Mouse (Mus musculus): ENCODE measurements around the gene St3gal3.
A peak's percentile ranks its signal among the peaks of the same experiment; 100 is the strongest.

The St3gal3 gene

DNA sequence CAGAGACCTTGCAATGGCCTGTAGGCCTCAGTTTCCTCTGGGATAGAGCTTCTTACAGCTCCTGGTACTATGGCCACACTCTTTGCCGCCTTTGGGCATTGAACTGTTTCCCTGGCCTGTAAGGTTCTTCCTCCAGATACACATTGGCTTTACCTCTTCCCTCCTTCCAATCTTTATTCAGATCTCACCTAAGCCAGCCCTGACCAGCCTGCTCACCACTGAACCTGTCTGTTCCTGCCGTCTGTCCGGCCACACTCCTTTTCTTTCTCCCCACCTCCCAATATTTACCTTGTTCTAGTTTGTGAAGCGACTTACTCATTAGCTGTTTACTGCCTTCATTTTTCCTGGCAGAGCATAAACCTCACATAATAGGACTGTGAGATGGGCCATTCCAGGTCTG lies 155.5 kb downstream of the St3gal3 start:
- no peak for DNase-seq

- no peak for DNase-seq
Observed at GRCm38 (mm10) chr4:117978282-117978681, 156.4 kb downstream of the St3gal3 start.

DNA sequence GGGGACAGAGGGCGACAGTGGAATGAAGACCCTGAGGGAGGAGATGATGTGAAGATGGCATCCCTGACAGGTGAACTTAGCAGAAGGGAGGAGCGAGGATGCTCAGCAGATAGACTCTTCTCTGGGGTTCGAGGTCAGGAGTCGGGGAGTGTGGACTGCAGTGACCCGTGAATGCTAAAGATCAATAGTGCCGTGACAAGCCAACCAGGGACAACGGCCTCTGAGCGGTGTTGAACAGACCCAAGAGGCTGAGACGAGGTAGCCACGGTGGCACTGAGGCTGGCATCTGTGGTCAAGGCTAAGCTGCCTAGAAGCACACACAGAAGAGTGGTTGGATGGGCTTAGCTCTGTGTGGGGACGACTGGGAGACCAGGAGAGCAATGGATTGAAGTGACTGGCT lies 156.9 kb downstream of the St3gal3 start:
- DNase-seq: no peak

GRCm38 (mm10) chr4:117977371-117977770 lies 157.3 kb downstream of the St3gal3 start:
- DNase-seq: no peak

- no peak for DNase-seq
Observed at GRCm38 (mm10) chr4:117975820-117976219, 158.9 kb downstream of the St3gal3 start.

- no peak for DNase-seq
Observed at GRCm38 (mm10) chr4:117974719-117975118, 160.0 kb downstream of the St3gal3 start.

DNA sequence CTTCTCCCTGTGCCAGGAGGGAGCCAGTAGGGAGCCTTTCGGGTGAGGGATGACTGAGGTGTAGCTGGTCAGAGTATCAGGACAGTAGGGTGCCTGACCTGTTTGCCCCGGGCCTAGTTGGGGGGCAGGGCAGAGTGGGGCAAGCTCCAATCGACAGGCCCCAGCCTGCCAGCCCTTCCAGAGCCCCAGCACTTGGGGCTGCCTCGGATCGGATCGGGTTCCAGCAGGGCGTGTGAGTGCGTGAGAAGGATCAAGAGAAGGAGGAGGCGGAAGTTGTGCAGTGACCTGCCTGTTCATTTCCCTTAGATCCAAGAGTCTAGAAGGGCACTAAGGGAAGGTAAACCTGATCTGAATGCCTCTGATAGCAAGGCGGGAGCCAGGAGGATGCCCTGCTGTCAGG lies 161.7 kb downstream of the St3gal3 start:
- DNase-seq: no peak

GRCm38 (mm10) chr4:117964346-117965025 lies 170.2 kb downstream of the St3gal3 start:
- DNase-seq: no peak

GRCm38 (mm10) chr4:117957492-117957891 lies 177.2 kb downstream of the St3gal3 start:
- DNase-seq: peak; percentile 22 to 31

GRCm38 (mm10) chr4:117947493-117947892 lies 187.2 kb downstream of the St3gal3 start:
- DNase-seq: no peak

- DNase-seq: peak in 1 of 2 experiments; percentile 29
Observed at GRCm38 (mm10) chr4:117946639-117947305, 187.9 kb downstream of the St3gal3 start.

- DNase-seq: no peak
Observed at GRCm38 (mm10) chr4:117943317-117943716, 191.4 kb downstream of the St3gal3 start.

DNA sequence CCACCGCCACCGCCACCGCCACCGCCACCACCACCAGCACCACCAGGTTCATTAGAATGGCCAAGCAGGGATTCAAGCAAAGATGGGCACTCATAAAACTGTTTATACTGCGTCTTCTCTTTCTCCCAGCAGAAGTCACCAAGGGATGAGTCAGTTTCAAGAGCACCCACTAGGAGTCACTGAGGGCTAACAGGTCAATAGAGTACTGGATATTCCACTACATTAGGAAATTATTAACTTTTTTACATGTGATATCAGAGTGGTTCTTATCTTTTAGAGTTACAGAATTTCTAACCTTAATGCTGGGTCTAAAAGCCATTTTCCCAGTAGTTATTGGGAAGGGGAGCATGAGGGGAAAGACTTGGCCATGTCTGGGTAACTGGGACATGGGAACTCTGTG lies 197.8 kb downstream of the St3gal3 start:
- no peak for DNase-seq

- DNase-seq: no peak
Observed at GRCm38 (mm10) chr4:117934081-117934480, 200.6 kb downstream of the St3gal3 start.

DNA sequence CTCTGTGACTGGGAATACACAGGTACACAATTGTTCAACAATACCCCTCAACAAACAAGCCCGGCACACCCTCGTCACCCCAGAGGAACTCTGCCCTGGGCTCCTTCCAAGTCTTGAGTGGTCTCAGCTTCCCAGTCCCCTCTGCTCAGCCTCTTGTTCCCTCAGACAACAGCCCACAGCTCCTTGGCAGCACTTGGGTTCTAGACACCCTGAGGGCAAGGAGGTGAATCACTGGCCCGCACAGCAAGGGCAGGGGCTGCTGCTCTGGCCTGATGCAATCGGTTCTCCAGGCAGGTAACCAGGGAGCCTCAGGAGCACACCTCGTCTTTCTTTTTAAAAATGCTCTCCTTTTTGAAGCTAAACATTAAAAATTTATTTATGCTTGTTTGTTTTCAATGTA lies 201.5 kb downstream of the St3gal3 start:
- DNase-seq: no peak

GRCm38 (mm10) chr4:117929391-117929881 lies 205.3 kb downstream of the St3gal3 start, which contains the start of gene Artn:
TSS of gene Artn (minus strand) at chr4:117929763.
- no peak for DNase-seq

- DNase-seq: peak; percentile 53 to 56
Observed at GRCm38 (mm10) chr4:117928699-117929241, 205.9 kb downstream of the St3gal3 start.

- peak; percentile 71 to 81 for DNase-seq
Observed at GRCm38 (mm10) chr4:117928234-117928633, 206.5 kb downstream of the St3gal3 start.

DNA sequence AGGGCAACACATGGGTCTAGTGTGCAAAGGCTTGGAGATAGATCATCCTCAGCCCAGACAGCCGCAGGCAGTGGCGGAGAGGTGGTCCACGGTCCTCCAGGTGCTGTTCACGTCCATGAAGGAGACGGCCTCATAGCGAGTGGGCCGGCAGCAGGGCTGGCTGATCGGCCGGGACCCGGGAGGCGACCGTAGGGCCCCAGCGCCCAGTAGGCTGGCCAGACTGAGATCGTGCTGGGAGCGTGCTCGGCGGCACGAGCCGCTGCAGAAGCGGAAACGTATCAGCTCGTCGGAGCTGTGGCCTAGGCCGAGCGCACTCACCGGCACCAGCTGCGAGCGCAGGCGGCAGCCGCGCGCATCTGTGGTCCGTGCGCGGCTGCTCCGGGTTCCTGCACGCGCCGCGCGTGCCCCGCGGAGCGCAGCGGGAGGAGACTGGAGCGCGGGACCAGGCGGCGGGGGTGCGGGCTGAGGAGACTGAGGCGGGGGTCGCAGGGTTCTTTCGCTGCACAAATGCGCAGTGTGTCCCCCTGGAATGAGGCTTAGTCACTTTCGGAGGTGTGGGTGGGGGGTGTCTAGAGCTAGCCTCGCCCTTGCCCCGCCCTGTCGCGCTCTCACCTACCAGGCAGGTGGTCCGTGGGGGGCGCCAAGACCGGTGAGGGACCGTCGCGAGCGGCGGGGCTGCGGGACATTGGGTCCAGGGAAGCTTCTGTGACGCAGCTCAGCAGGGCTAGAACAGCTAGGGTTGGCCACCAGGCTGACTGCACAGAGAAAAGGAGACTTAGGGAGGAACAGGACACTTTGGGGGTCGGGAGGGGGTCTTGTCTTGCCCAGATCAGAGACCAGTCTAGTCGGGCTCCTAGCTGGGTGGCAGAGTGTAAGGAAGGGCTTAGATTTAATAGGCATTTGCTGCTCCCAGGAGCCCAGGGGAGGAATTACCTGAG lies 207.9 kb downstream of the St3gal3 start:
- DNase-seq: peak; percentile 45 to 55

- no peak for DNase-seq
Observed at GRCm38 (mm10) chr4:117924916-117925315, 209.8 kb downstream of the St3gal3 start.

- DNase-seq: no peak
Observed at GRCm38 (mm10) chr4:117923450-117923849, 211.3 kb downstream of the St3gal3 start.

DNA sequence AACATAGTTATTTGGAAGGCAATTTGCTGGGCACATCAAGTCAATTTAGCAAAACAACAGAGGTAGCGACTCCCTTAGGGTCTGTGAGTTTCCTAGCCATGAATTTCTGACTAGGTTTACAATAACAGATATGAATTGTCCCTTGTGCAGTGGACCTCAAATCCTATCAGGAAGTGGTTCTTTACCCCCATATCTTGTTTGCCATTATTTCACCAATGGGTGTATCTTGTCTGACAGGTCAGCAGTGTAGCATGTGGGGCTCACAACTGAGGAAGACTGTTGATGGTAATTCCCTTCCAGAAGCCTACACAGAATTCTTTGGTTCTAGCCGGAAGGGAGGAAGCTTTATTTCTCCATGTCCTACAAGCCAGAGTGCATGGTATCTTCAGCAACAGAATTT lies 213.4 kb downstream of the St3gal3 start:
- DNase-seq: no peak

GRCm38 (mm10) chr4:117918762-117919161 lies 216.0 kb downstream of the St3gal3 start:
- no peak for DNase-seq

Data from cerebellum, postnatal 14 days (tissue).